Mouse (Mus musculus) adrenal gland, postnatal 36 days (tissue): Measurements from ENCODE around the gene Ppp2ca. TPM values are rescaled to one million over a fixed set of nuclear protein-coding genes. Genes with fewer than 3 reads are reported as not detected.
"Not testable (repeated sequence)": the region's sequence is repeated elsewhere in the genome, so short reads cannot be mapped to it uniquely, and the experiment has no call there.

Source experiments
- DNase-seq, 2 experiments: peaks; one replicate each; pipeline ENCODE4 v3.0.0; 2021; ENCODE audit warnings: mixed read lengths in 1 of 2
- microRNA-seq: library from miRNA; unstranded; fragments of <30 nt; microRNA quantifications from one replicate; pipeline ENCODE4 v1.2.0, GENCODE M21; 2021
- total RNA-seq, 2 experiments: library from RNA; stranded (reverse); gene quantifications; 2 replicates each; pipeline ENCODE4 v1.2.3; 2021

Ppp2ca gene
- total RNA-seq, 2 experiments from 2014 or later, result 78.0 to 84.2 TPM

DNA sequence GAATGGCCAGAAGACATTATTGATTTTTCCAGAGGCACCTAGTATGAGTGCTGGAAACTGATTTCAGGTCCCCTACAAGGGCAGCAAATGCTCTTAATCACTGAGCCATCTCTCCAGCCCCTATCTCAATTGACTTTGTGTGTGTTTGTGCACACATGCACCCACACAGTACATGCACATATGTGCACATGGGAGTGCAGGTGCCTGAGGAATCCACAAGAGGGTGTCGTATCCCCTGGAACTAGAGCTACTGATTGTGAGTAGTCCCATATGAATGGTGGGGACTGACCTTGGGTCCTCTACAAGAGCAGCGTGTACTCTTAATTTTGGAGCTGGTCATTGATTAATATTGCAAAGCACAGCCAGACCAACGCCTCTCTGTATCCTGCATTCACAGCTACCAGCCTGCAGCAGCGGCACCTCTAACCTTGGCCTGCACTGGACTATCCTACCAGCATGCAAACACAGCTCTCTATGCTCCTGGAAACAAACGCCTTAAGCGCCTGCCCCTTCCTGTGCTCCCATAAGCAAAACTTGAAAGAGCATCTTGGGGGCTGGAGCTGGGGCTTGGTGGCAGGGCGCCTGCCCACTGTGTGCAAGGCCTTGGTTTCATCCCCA, 32.1 kb downstream of the Ppp2ca start:
- DNase-seq, result no peak

DNA sequence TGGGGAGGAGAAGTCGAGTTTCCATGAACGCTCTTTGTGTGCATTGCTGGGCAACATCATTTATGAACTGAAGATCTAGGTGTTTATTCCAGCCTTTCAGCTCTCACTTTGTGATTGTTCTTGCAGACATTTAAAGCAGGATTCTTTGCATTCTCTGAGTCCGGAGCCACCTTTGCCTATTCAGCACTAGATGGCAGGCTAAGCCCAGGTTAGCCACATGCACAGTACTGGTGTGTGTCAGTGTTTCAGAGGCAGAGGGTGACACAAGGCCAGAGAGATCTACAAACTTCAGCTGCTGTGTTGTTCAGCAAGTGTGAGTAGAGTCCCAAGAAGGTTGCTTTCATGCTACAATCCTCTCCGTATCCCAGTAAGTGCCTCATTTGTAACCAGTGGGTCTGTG, 45.2 kb downstream of the Ppp2ca start:
- DNase-seq, result peak; percentile 50 to 56

DNA sequence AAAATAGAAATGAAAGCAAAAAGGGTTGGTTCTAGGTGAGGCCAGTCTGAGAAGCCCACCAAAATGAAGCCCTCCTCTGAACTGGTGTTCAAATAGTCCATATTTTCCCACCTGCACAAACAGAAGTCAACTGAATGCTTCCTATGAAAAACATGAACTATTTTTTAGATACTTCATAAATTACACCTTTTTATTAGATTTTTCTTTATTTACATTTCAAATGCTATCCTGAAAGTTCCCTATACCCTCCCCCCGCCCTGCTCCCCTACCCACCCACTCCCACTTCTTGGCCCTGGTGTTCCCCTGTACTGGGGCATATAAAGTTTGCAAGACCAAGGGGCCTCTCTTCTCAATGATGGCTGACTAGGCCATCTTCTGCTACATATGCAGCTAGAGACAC, 46.9 kb downstream of the Ppp2ca start, which contains the start of gene Olfr1373:
Gene Olfr1373, minus strand, starts transcription at position 101 of the 400 bp plus-strand sequence.
- DNase-seq, result not testable (repeated sequence)

DNA sequence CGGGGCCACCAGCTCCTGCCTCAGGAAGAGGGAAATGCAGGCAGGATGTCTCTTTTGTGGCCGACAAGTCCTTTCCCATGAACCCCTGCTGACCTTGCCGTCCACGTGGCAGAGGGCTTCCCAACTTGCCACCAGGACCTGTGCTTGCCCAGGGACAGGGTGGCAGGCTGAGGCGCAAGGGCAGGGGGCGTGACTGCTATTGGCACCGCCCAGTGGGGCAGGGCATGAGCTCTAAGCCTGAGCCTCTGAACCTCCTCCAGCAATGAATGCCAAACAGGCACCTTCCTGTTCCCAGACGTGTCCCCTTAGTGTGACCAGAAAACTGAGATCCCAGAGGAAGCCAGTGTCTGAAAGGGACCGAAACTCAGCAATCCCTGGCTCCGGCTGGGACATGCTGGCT, 65.4 kb downstream of the Ppp2ca start:
- DNase-seq, result peak; percentile 63 to 83

DNA sequence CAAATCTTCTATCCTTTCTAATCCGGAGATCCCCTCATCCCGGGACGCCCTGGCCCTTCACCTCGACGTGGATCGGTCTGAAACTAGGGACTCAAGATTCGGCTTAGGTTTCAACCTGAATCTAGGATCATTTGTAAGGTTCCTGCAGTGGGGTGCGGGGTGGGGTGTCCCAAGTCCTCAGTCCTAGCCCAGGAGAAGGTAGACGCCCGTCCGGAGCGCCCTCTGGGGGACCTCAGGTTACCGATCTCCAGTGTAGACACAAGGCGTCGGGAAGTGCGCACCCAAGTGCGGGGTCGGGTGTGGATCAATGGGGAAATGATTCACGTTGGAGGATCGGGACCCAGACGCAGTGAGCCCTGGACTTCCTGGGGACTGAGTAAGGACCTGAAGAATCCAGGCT, 68.6 kb downstream of the Ppp2ca start:
- DNase-seq, result peak; percentile 46 to 62

DNA sequence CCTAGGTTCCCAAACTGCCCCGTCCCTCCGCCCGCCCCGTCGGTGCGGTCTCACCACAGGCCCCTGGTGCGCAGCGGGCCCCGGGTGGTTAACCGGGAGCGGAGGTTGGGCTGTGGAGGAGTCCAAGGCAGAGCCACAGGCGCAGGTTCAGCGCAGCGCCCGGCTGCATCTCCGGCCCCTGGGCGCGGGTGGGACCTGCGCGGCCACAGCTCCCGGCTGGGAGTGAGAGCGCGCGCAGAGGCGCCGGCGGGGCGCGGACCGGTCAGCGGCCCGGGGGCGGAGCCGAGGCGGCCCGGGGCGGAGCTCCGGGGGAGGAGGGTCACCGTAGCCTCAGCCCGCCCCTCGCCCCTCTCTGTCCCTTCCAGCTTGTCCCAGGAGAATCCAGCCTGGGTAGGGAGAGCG, 69.4 kb downstream of the Ppp2ca start:
- DNase-seq, result peak; percentile 46 to 58

DNA sequence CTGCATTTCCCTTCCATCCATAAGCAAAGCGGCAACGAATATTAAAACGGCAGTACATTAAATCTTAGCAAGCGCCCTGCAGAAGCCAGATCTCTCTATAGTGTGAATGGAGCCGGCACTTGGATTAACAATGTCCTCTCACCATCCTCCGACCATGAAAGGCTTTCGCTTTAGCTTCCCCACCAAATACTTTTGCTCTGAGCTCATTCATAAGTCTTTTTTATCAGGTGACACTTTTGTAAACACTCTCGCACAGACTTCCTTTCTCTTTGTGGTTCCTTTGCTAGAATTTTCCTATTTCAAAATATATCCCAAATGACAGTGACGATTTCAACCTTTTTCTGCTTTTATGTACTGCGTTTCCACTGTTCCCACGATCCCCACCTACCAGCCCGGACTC, 70.0 kb downstream of the Ppp2ca start:
- DNase-seq, result no peak

Small RNA genes lying within 50 kb of the gene (microRNA-seq; reads per million reads assigned to microRNA genes)
- gene Gm24157, result not detected
- gene Mir3061, result 6.7 reads per million, percentile 18 among the genes with 10 or more reads in this experiment

Other genes starting within 250 kb of the Ppp2ca start
- 10 to 100 TPM; 17.8 to 18.3 TPM for gene Jade2, start 241.0 kb upstream of the Ppp2ca start, total RNA-seq
- gene Cdkn2aipnl, start 131.0 kb upstream of the Ppp2ca start, total RNA-seq, result 10 to 100 TPM; 17.8 to 18.2 TPM
- 100 to 1,000 TPM; 145 to 160 TPM for gene Ube2b, start 97.9 kb upstream of the Ppp2ca start, total RNA-seq
- gene Cdkl3, start 94.5 kb upstream of the Ppp2ca start, total RNA-seq, result 1 to 10 TPM; 3.3 to 4.8 TPM
- gene Olfr1373, start 46.8 kb downstream of the Ppp2ca start, total RNA-seq, result not detected
- not detected for gene Olfr1371, start 115.3 kb downstream of the Ppp2ca start, total RNA-seq
- gene Skp1a, start 133.3 kb downstream of the Ppp2ca start, total RNA-seq, result 100 to 1,000 TPM; 529 to 536 TPM
- 10 to 100 TPM; 36.8 to 50.1 TPM for gene Tcf7, start 184.3 kb downstream of the Ppp2ca start, total RNA-seq